Mouse (Mus musculus): ENCODE measurements around the gene Elavl2. TPM values are rescaled to one million over a fixed set of nuclear protein-coding genes. Genes with fewer than 3 reads are reported as not detected.
"Not testable (repeated sequence)": the region's sequence is repeated elsewhere in the genome, so short reads cannot be mapped to it uniquely, and the experiment has no call there.

The Elavl2 gene
- total and polyA plus RNA-seq, 3 experiments = 0.93 to 1.1 TPM; not detected in 1

GRCm38 (mm10) chr4:91310801-91311200 is 89.8 kb downstream of the Elavl2 start:
- no peak for DNase-seq

- DNase-seq = no peak
These were observed 102.9 kb downstream of the Elavl2 start for GRCm38 (mm10) chr4:91297706-91298105.

- DNase-seq = no peak
These were observed 105.3 kb downstream of the Elavl2 start for GRCm38 (mm10) chr4:91295317-91295716.

- no peak for DNase-seq
These were observed 109.1 kb downstream of the Elavl2 start for GRCm38 (mm10) chr4:91291526-91291925.

- DNase-seq = no peak
These were observed 110.2 kb downstream of the Elavl2 start for GRCm38 (mm10) chr4:91290373-91290772.

- DNase-seq = no peak
These were observed 111.4 kb downstream of the Elavl2 start for GRCm38 (mm10) chr4:91289151-91289550.

- no peak for DNase-seq
These were observed 132.2 kb downstream of the Elavl2 start for GRCm38 (mm10) chr4:91268390-91268789.

GRCm38 (mm10) chr4:91263733-91264440 is 136.7 kb downstream of the Elavl2 start:
- DNase-seq = no peak

GRCm38 (mm10) chr4:91262839-91263238 is 137.7 kb downstream of the Elavl2 start:
- DNase-seq = no peak

- no peak for DNase-seq
These were observed 140.0 kb downstream of the Elavl2 start for GRCm38 (mm10) chr4:91260622-91261021.

- DNase-seq = no peak
These were observed 151.9 kb downstream of the Elavl2 start for GRCm38 (mm10) chr4:91248650-91249049.

- not testable (repeated sequence) for DNase-seq
These were observed 155.4 kb downstream of the Elavl2 start for GRCm38 (mm10) chr4:91245136-91245535.

- no peak for DNase-seq
These were observed 156.0 kb downstream of the Elavl2 start for GRCm38 (mm10) chr4:91244554-91244953.

- DNase-seq = no peak
These were observed 156.7 kb downstream of the Elavl2 start for GRCm38 (mm10) chr4:91243896-91244295.

GRCm38 (mm10) chr4:91238739-91239485 is 161.7 kb downstream of the Elavl2 start:
- DNase-seq = no peak

GRCm38 (mm10) chr4:91236976-91237375 is 163.6 kb downstream of the Elavl2 start:
- no peak for DNase-seq

GRCm38 (mm10) chr4:91234941-91235340 is 165.6 kb downstream of the Elavl2 start:
- no peak for DNase-seq

- DNase-seq = no peak
These were observed 167.0 kb downstream of the Elavl2 start for GRCm38 (mm10) chr4:91233599-91233998.

- DNase-seq = no peak
These were observed 170.1 kb downstream of the Elavl2 start for GRCm38 (mm10) chr4:91230439-91230863.

GRCm38 (mm10) chr4:91228341-91228740 is 172.2 kb downstream of the Elavl2 start:
- no peak for DNase-seq

- DNase-seq = no peak
These were observed 176.8 kb downstream of the Elavl2 start for GRCm38 (mm10) chr4:91223811-91224210.

- no peak for DNase-seq
These were observed 181.3 kb downstream of the Elavl2 start for GRCm38 (mm10) chr4:91219322-91219721.

GRCm38 (mm10) chr4:91213917-91214316 is 186.7 kb downstream of the Elavl2 start:
- no peak for DNase-seq
